Mouse (Mus musculus) kidney, postnatal 0 days (tissue): Measurements from ENCODE around the gene Dip2c. TPM values are rescaled to one million over a fixed set of nuclear protein-coding genes. Genes with fewer than 3 reads are reported as not detected.

ENCODE experiments used
- ATAC-seq: fragments of 200-750 bp; cut with Nextera tagmentation; replicated peaks from 2 replicates; pipeline ENCODE4 v1.8.0; 2017; ENCODE audit warnings: low read depth, moderate number of reproducible peaks, moderate TSS enrichment, moderate library complexity; ENCODE audit not compliant: low FRiP score
- DNase-seq: peaks from one replicate; pipeline ENCODE4 v3.0.0-alpha.2; 2016; ENCODE audit warnings: low spot score
- H3K27ac ChIP-seq: fragments of 300-500 bp; sonication (generic); 2 replicates; pipeline ENCODE4 v1.5.1; 2014; ENCODE audit warnings: mild to moderate bottlenecking
- H3K27me3 ChIP-seq: fragments of 300-500 bp; sonication (generic); 2 replicates; pipeline ENCODE4 v1.6.1; 2014; ENCODE audit warnings: low read length, mixed read lengths; ENCODE audit not compliant: insufficient read depth
- H3K36me3 ChIP-seq: fragments of 300-500 bp; sonication (generic); 2 replicates; pipeline ENCODE4 v1.6.1; 2014; ENCODE audit warnings: low read length, mixed read lengths; ENCODE audit not compliant: insufficient read depth
- H3K4me1 ChIP-seq: fragments of 300-500 bp; sonication (generic); replicated peaks from 2 replicates; pipeline ENCODE4 v1.6.1; 2014; ENCODE audit warnings: antibody characterized with exemption, low read length, mixed read lengths; ENCODE audit not compliant: insufficient read depth
- H3K4me2 ChIP-seq: fragments of 300-500 bp; sonication (generic); 2 replicates; pipeline ENCODE4 v1.6.1; 2014; ENCODE audit warnings: mild to moderate bottlenecking, low read length, moderate library complexity, mixed read lengths
- H3K4me3 ChIP-seq: fragments of 300-500 bp; sonication (generic); replicated peaks from 2 replicates; pipeline ENCODE4 v1.5.1; 2014; ENCODE audit warnings: low read depth, low read length
- H3K9ac ChIP-seq: fragments of 300-500 bp; sonication (generic); 2 replicates; pipeline ENCODE4 v1.6.1; 2014; ENCODE audit warnings: low read depth, low read length
- H3K9me3 ChIP-seq: fragments of 300-500 bp; sonication (generic); replicated peaks from 2 replicates; pipeline ENCODE4 v1.6.1; 2016; ENCODE audit warnings: low read length, inconsistent platforms, mixed read lengths
- CTCF ChIP-seq: IDR thresholded peaks from 2 replicates; pipeline ENCODE4 v1.5.1; 2016; ENCODE audit warnings: antibody characterized with exemption, low read depth, mild to moderate bottlenecking, moderate library complexity
- WGBS: fragments of 180-500 bp; shearing (Covaris S2); extraction: QIAGEN DNeasy Blood & Tissue Kit; methylation state at CpG from one replicate; pipeline ENCODE4 v1.1.7; 2014; 5-methylcytosine and 5-hydroxymethylcytosine counted together
- polyA plus RNA-seq: library from polyadenylated mRNA; unstranded; fragments of >200 nt; fragmentation: Nextera tagmentation; extraction: Ambion mirVana; gene quantifications from 2 replicates; pipeline ENCODE4 v1.2.1, GENCODE M21; 2015

Dip2c gene
- 3.8 TPM in 2 replicates for polyA plus RNA-seq

- H3K4me3 ChIP-seq, result peak within 1 kb of the TSS; percentile 96
- WGBS, result under 1% methylated on average over 67 of the region's 67 CpGs
Measured at GRCm38 (mm10) chr13:9276322-9276855, at the start of gene Dip2c. Dip2c (plus strand) TSS chr13:9276528.

DNA sequence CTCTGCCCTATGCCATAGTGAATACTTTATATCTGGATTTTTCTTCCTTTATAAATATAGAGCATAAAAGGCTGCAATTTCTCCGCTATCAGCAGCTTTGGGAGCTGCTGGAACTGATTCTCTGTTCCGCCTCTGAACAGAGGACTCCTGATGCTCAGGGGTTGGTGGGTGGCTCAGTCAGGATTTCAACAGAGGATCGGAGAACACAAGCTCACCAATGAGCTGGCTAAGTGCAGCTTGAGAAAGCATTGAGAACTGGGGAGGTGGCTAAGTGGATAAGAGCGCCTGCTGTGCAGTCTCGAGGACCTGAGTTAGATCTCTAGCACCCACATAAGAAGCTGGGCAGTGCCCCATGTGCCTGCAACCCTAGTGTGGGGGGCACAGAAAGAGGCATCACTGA lies 49.2 kb upstream of the Dip2c start:
- Histone ChIP-seq H3K9me3 (no peaks in the 10 kb centered on the region), H3K4me3 (no peak overlapping the region), H3K4me2 (no peak overlapping the region), H3K4me1 (no peaks in the 10 kb centered on the region), H3K36me3 (no peaks in the 10 kb centered on the region), H3K27me3 (no peaks in the 10 kb centered on the region), H3K27ac (no peak overlapping the region), H3K9ac (no peak overlapping the region)
- DNase-seq, result no peak
- ATAC-seq, result no peak
- no peak for TF ChIP-seq CTCF
- 86% methylated on average over 5 of the region's 5 CpGs for WGBS

More at GRCm38 (mm10) chr13:9276322-9276855, at the start of gene Dip2c:
- Histone ChIP-seq H3K9ac (peak within 1 kb of the TSS; percentile 95), H3K4me2 (peak within 1 kb of the TSS; percentile 83), H3K27me3 (no peaks in the 10 kb centered on the region), H3K4me1 (peaks cover 5% of the 10 kb centered on the region; the same call in 1 of the 2 replicates), H3K36me3 (no peaks in the 10 kb centered on the region), H3K27ac (peak within 1 kb of the TSS; percentile 94), H3K9me3 (no peaks in the 10 kb centered on the region)
- peak; percentile 12; the same call in 1 of the 2 replicates for TF ChIP-seq CTCF
- peak; percentile 97 for ATAC-seq
- DNase-seq, result peak; percentile 92

GRCm38 (mm10) chr13:9237495-9237894 lies 38.8 kb upstream of the Dip2c start:
- Histone ChIP-seq H3K36me3 (no peaks in the 10 kb centered on the region), H3K27me3 (no peaks in the 10 kb centered on the region)
- WGBS, result 73% methylated on average over 7 of the region's 7 CpGs

GRCm38 (mm10) chr13:9239127-9239526 lies 37.2 kb upstream of the Dip2c start:
- no peak overlapping the region for H3K4me3 ChIP-seq
- H3K27me3 ChIP-seq, result no peaks in the 10 kb centered on the region
- ATAC-seq, result no peak
- 88% methylated on average over 5 of the region's 5 CpGs for WGBS
- no peaks in the 10 kb centered on the region for H3K4me1 ChIP-seq
- no peaks in the 10 kb centered on the region for H3K9me3 ChIP-seq
- H3K4me2 ChIP-seq, result no peak overlapping the region
- no peaks in the 10 kb centered on the region for H3K36me3 ChIP-seq
- TF ChIP-seq CTCF, result no peak
- no peak overlapping the region for H3K9ac ChIP-seq
- no peak overlapping the region for H3K27ac ChIP-seq
- DNase-seq, result no peak

More at GRCm38 (mm10) chr13:9237495-9237894, 38.8 kb upstream of the Dip2c start:
- ATAC-seq, result no peak
- Histone ChIP-seq H3K4me1 (no peaks in the 10 kb centered on the region), H3K4me3 (no peak overlapping the region), H3K9ac (no peak overlapping the region), H3K4me2 (no peak overlapping the region), H3K9me3 (no peaks in the 10 kb centered on the region), H3K27ac (no peak overlapping the region)
- no peak for DNase-seq
- no peak for TF ChIP-seq CTCF

DNA sequence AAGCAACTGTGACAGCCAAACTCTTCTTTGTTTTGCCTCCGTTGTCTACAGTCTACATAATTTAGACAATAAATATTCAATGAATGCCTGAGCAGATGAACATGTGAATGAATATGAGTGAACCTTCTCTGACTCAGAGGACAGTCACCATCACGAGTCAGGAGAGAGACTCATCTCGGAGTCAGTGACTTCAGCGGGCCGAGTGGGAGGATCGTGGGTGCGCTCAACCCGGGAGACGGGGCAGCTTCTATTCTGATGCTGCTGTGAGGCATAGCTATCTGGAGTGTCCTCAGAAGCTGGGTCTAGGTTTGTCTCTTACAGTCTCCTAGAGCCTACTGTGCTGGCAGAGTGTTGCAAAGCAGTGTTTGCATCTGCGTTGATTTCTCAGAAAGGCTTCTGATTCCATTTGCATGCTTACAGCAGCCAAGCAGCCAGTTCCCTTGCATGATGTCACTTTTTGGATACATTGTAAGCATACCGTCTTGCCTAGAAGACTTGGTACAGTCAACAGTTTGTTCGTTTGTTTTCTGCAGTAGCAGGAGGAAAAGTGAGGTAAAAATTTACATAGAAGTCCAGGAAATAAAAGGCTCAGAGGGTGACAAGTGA lies 36.6 kb upstream of the Dip2c start:
- Histone ChIP-seq H3K4me3 (no peak overlapping the region), H3K27me3 (no peaks in the 10 kb centered on the region), H3K36me3 (no peaks in the 10 kb centered on the region), H3K27ac (no peak overlapping the region), H3K4me1 (no peaks in the 10 kb centered on the region), H3K9me3 (no peaks in the 10 kb centered on the region), H3K9ac (no peak overlapping the region), H3K4me2 (no peak overlapping the region)
- no peak for ATAC-seq
- WGBS, result 79% methylated on average over 12 of the region's 12 CpGs
- no peak for TF ChIP-seq CTCF
- no peak for DNase-seq

- H3K4me1 ChIP-seq, result no peaks in the 10 kb centered on the region
- WGBS, result 70% methylated on average over 4 of the region's 4 CpGs
- no peak overlapping the region for H3K4me3 ChIP-seq
- no peak for DNase-seq
- no peak for ATAC-seq
- H3K27me3 ChIP-seq, result no peaks in the 10 kb centered on the region
- no peak overlapping the region for H3K9ac ChIP-seq
- no peak for TF ChIP-seq CTCF
- H3K4me2 ChIP-seq, result no peak overlapping the region
- no peaks in the 10 kb centered on the region for H3K9me3 ChIP-seq
- H3K27ac ChIP-seq, result no peak overlapping the region
- H3K36me3 ChIP-seq, result no peaks in the 10 kb centered on the region
Measured at GRCm38 (mm10) chr13:9261748-9262147, 14.6 kb upstream of the Dip2c start.
